Mouse (Mus musculus): ENCODE measurements at regions not wholly inside any gene's neighbourhood (a gene's known extent, or its start where the extent isn't known, plus 50 kb on each side); places are given as distances from the start of the nearest gene placed in this dataset.

GRCm38 (mm10) chr14:73730796-73731195 is 69.8 kb downstream of the Gm21750 start:
- no peak for DNase-seq (ENCODE audit: low spot score in 2 of 2)

GRCm38 (mm10) chr14:73732161-73732560 is 71.1 kb downstream of the Gm21750 start:
- DNase-seq (ENCODE audit: low spot score in 2 of 2) = peak; percentile 21 to 68

GRCm38 (mm10) chr14:73750790-73751189 is 89.8 kb downstream of the Gm21750 start:
- DNase-seq (ENCODE audit: low spot score in 2 of 2) = peak in 1 of 2 experiments; percentile 44

- DNase-seq (ENCODE audit: low spot score in 2 of 2) = peak in 1 of 2 experiments; percentile 51
These were observed 99.0 kb downstream of the Gm21750 start for GRCm38 (mm10) chr14:73759986-73760385.

GRCm38 (mm10) chr14:73772964-73773363 is 111.9 kb downstream of the Gm21750 start:
- no peak for DNase-seq (ENCODE audit: low spot score in 2 of 2)

GRCm38 (mm10) chr14:73773810-73774209 is 112.8 kb downstream of the Gm21750 start:
- no peak for DNase-seq (ENCODE audit: low spot score in 2 of 2)

GRCm38 (mm10) chr14:73776066-73776465 is 115.0 kb downstream of the Gm21750 start:
- peak; percentile 31 to 75 for DNase-seq (ENCODE audit: low spot score in 2 of 2)

GRCm38 (mm10) chr14:73807169-73807568 is 146.1 kb downstream of the Gm21750 start:
- no peak for DNase-seq (ENCODE audit: low spot score in 2 of 2)

GRCm38 (mm10) chr14:73838890-73839289 is 177.9 kb downstream of the Gm21750 start:
- DNase-seq (ENCODE audit: low spot score in 2 of 2) = no peak

- no peak for DNase-seq (ENCODE audit: low spot score in 2 of 2)
These were observed 200.8 kb downstream of the Gm21750 start for GRCm38 (mm10) chr14:73861782-73862181.

GRCm38 (mm10) chr14:73874337-73874736 is 213.3 kb downstream of the Gm21750 start:
- no peak for DNase-seq (ENCODE audit: low spot score in 2 of 2)

GRCm38 (mm10) chr14:73875916-73876315 is 214.9 kb downstream of the Gm21750 start:
- no peak for DNase-seq (ENCODE audit: low spot score in 2 of 2)

GRCm38 (mm10) chr14:73878267-73878666 is 217.2 kb downstream of the Gm21750 start:
- DNase-seq (ENCODE audit: low spot score in 2 of 2) = no peak

GRCm38 (mm10) chr14:73878866-73879419 is 217.9 kb downstream of the Gm21750 start:
- DNase-seq (ENCODE audit: low spot score in 2 of 2) = no peak

GRCm38 (mm10) chr14:73891451-73891850 is 230.4 kb downstream of the Gm21750 start:
- no peak for DNase-seq (ENCODE audit: low spot score in 2 of 2)

GRCm38 (mm10) chr14:73894844-73895243 is 233.8 kb downstream of the Gm21750 start:
- DNase-seq (ENCODE audit: low spot score in 2 of 2) = no peak

GRCm38 (mm10) chr14:73895266-73895665 is 234.2 kb downstream of the Gm21750 start:
- DNase-seq (ENCODE audit: low spot score in 2 of 2) = no peak

- no peak for DNase-seq (ENCODE audit: low spot score in 2 of 2)
These were observed 238.1 kb downstream of the Gm21750 start for GRCm38 (mm10) chr14:73899078-73899477.

- no peak for DNase-seq (ENCODE audit: low spot score in 2 of 2)
These were observed 241.2 kb downstream of the Gm21750 start for GRCm38 (mm10) chr14:73902085-73902713.

GRCm38 (mm10) chr14:73913756-73914448 is 252.9 kb downstream of the Gm21750 start:
- no peak for DNase-seq (ENCODE audit: low spot score in 2 of 2)

GRCm38 (mm10) chr14:73915990-73916389 is 255.0 kb downstream of the Gm21750 start:
- DNase-seq (ENCODE audit: low spot score in 2 of 2) = no peak

- no peak for DNase-seq (ENCODE audit: low spot score in 2 of 2)
These were observed 270.1 kb downstream of the Gm21750 start for GRCm38 (mm10) chr14:73931095-73931494.

Data from layer of hippocampus, postnatal 14 days (tissue).